Mouse (Mus musculus) cortical plate, adult 2 months (tissue): ENCODE measurements around the gene Tsnaxip1.

ENCODE experiments used
- CTCF ChIP-seq: fragments of 200-500 bp; IDR thresholded peaks from 2 replicates; pipeline ENCODE4 v1.5.1; 2011; ENCODE audit warnings: mild to moderate bottlenecking, control low read depth, low read length; ENCODE audit not compliant: insufficient read depth; ENCODE audit errors: extremely low read depth
- POLR2A ChIP-seq: fragments of 200-500 bp; IDR thresholded peaks from 2 replicates; pipeline ENCODE4 v1.6.1; 2011; ENCODE audit warnings: mild to moderate bottlenecking, low read length, control low read depth; ENCODE audit not compliant: insufficient read depth; ENCODE audit errors: extremely low read depth

DNA sequence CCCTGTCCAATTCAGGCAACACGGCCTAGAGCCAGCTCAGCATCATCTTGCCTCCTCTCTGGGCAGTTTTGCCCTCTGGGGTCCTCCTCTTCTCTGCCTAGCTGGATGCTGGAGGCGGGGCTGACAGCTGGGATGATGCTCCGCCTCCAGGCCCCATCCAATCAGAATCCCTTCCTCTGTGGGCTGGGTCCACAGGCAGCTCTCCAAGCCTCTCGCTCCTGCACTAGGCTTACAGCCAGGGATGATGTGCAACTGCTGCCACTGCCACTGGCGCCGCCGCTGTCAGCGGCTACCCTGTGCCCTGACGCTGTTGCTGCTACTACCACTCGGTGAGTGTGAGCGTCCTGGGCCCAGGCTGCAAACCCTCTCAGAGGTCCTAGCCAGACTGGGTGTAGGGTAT, 65.8 kb downstream of the Tsnaxip1 start, which contains the start of gene Nrn1l:
- TF ChIP-seq CTCF (no peak), POLR2A (peak; percentile 53; the same call in 1 of the 2 replicates)
